Mouse (Mus musculus) cerebellum, adult 9-11 months (tissue): ENCODE data around the gene Ell2.
A peak's percentile ranks its signal among the peaks of the same experiment; 100 is the strongest.
"Not testable (repeated sequence)": the region's sequence is repeated elsewhere in the genome, so short reads cannot be mapped to it uniquely, and the experiment has no call there.

ENCODE experiments used
- DNase-seq: peaks from one replicate; pipeline ENCODE4 v3.0.0; 2022

Ell2 gene

DNA sequence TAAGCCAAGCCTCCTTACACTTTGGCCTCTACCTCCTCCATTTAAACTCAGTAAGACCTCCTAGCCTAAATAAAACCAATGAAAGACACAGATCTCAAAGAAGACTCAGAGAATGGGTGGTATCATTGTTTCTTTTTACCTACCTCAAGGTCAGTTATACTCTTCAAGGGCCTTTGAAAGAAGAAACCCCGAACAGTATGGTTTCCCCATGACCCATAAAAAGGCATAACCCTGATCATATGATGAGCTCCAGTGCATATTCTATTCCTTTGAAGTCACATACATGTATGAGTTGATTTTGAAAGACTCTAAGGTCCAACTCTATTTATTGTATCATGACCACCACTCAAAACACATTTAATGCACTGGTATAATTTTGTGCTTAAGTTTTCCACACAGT, at the start of gene Ell2:
Gene Ell2, plus strand, starts transcription at position 301 of the 400 bp plus-strand sequence.
- no peak for DNase-seq

DNA sequence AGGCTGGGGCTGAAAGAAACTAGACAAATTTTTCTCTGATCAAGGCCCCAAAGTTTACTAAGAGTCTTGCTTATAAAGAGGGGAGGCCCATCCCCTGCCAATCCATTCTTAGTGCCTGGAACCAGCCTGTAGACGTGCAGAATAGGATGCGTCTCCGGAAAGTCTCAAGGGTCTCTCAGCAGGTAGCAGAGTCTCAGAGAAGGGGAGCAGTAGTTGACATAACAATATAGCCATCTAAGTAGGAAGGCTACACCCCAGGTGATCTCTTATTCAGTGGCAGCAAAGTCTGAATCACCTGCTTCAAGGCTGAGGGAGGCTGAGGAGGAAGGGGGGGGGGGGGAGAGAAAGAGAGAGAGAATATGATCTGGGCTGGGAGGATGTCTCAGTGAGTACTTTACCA, 21.1 kb upstream of the Ell2 start:
- no peak for DNase-seq

DNA sequence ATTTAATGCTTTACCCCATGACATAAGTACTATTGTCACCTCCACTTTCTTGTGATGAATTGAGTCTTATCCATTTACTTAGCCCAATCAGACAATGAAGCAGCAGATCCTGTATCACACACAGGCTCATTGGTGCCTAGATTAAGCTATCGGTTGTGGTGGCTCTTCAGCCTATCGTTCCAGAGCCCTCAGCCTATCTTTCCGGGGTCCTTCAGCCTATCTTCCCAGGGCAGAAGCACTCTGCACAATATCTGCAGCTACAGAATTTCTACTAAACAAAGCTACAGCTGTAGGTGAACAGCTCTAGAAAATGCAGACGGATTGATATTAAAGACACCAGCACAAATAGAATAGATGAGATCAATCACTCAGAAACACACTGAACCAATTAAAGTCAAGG, 19.6 kb upstream of the Ell2 start:
- DNase-seq: no peak

DNA sequence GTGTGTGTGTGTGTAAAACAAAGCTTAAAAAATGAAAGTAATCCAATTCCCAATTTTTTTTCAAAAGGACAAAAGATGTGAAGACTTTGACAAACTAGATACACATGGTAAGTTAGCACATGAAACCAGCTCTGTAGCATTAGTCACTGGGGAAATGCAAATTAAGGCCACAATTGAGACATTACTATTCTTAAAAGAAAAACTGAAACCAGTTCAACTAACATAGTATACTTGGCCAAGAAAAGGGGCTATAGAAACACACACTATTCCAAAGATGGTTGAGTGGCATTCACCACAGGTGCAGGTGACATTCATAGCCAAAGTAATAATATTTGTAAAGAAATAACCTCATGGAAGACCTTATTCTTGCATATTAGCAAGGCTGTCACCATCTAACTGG, 14.9 kb upstream of the Ell2 start:
- DNase-seq: no peak

DNA sequence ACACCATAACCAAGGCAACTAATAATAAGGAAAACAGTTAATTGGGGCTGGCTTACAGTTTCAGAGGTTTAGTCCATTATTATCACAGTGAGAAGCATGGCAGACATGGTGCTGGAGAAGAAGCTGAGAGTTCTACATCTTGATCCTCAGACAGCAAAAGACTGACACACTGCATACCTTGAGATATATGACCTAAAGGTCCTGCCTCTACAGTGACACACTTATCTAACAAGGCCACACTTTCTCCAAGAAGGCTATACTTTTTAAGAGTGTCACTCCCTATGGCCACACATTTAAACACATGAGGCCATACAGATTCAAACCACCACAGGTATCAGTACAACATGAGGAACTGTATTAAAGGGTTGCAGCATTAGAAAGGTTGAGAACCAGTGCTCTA, 13.5 kb upstream of the Ell2 start:
- no peak for DNase-seq

DNA sequence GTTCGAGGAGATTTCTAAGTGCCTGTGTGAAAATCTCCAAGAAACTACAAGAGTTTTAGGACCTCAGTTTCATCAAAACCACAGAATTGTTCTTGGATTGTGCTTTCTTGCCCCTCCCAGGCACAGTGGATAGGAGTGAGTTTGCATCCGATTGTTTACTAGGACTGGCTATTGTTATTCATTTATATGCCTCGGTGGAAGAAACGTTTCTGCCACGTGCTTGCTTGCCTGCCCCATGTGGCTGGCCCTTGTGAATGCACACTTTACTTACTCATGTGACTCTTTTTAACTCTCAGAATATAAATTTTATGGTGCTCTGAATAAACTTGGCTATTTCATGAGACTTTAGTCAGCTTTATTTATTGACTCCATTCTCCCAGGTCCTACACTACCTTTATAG, 3.7 kb upstream of the Ell2 start:
- DNase-seq: no peak

DNA sequence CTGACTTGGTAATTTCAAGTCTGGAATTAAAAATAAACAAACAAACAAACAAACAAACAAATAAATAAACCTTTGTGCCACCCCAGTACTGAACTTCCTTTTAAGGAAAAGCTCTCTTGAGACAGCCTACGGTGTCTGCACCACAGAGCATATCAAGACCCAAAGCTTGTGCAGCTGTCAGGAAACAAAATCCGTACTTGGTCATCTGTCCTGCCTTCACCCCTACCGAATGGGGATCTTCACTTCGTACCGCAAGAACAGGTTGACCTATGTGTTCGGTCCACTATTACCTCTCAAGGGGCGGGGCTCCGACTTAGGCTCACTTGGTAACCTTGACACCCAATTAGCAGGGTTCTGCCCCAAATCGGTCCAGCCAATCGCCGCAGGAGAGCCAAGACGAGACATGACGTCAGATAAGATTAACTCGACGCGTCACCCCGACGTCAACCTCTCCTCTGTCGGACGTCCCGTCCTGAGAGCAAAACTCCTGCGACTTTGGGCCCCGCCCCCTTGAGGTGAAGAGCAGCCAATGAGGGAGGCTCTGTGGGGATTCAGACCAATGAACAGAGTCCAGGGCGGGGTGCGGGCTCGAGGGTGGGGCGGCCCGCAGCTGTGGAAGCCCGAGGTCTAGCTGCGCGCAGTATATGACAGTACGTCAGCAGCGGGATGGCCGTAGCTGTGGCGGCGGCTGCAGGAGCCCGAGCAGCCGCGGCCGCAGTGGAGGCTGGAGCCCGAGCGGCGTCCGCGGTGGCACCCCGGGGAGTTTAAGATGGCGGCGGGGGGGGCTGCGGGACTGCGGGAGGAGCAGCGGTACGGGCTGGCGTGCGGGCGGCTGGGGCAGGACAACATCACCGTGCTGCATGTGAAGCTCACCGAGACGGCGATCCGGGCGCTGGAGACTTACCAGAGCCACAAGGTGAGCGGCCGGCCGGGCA, 592 bp downstream of the Ell2 start:
- peak; percentile 75 for DNase-seq

DNA sequence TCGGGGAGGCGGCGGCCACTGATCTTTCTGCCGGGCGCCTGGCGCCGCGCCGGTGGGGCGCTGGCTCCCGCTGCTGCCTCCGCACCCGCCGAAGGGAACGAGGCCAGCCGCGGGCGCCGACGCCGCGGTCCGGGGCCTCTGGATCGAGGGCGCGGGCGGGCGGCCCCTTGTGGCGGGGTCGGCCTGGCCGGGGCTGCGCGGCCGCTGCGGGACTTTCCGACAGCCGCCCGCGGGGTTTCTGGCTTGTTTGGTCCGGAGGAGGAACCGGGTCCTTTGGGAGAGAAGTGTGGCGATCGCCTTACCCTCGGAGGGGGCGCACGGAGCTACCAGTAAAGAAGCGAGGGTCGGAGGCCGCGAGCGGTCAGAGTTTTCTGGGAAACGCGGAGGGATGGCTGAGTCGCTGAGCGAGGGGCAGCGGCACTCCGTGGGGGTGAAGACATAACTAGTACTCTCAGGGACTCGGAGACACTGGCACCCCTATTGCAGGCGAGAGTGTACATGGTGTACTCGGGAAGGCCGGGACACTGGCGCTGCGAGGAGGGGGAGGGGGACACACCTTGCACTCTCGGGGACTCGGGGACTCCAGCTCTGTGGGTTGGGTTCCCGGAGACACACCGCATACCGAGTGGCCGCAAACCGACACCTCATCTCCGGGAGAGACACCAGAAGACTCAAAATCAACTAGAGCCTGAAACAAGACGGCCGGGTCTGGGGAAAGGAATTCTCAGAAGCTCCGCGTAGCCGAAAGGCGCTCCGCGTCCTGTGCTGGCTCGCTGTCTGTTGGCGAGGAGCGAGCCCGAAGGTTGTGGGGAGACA, 1.5 kb downstream of the Ell2 start:
- DNase-seq: peak; percentile 31

DNA sequence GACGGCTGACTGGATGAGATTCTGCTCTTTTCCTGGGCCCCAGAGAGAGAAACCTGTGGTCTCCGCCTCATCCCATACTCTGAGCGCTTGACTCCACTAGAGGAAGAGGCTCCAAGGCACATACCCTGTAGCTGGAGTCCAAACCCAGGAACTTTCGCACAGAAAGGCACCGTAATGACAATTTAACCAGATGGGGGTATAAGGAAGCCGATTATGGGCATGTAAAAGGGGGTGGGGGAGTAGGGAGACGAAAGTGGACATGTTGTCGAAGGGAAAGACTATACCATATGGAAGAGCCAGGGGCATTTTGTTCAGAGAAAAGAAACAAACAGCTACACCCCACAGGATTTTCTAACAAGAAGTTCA, 2.1 kb downstream of the Ell2 start:
- DNase-seq: no peak

DNA sequence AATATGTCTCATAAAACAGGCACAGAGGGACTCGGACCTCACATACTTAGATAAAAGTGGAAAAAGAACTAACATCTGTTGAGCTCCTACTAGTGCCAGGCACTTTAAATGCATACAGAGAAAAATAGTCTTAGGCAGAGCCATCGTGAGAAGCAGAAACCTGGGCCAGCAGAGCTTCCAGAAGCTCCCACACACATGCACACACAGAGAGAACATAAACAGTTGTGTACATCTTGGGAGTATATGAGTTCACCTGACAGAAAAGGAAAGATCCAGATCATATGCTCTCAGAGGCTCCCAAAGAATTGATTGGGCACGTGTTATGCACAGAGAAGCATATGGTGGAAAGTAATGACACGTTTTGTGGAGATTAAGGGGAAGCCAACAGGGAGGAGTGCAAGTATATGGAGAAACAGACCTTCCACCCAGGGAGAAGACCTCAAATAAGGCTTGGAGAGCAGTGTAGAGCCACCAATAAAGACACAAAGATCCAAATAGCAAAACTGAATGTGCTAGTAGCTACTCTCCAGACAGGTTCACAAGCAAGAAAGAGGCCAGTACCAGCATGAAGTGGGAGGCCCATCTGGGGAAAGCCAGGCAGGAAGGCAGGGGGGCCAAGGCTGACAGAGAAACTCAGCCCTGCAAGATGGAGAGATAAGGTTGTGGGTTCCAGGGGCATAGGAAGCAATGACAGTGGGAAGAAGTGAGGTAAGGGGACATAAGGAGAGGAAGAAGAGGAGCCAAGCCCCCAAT, 2.6 kb downstream of the Ell2 start:
- no peak for DNase-seq

DNA sequence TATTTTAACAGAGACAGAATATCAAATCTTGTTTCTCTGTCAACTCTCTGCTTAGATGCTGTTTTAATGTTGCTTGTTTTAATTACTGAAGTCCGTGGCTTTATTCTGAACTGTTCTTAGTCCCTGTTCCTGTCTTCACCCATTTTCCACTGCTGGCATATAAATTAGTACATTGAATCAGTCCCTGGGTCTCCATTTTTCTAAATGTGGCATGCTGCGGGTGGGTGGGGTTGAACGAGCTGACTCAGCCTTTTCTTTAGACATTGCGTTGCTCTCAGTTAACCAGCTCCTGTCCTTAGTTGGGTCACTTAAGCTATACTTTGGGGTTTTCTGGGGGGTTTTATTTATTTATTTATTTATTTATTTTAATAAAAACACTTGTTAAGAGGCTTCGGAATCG, 3.6 kb downstream of the Ell2 start:
- DNase-seq: no peak

DNA sequence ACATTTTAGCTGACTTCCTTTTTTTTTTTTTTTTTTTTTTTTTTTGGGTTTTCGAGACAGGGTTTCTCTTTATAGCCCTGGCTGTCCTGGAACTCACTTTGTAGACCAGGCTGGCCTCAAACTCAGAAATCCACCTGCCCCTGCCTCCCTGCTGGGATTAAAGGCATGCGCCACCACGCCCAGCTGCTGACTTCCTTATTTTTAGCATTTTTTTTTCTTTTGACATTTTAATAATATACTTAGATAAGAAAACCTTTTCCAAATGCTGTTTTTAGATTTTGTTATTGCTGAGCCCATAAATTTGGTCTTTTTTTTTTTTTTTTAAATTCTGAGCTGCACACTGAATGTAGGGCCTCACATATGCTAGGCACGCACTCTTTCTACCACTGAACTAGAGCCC, 5.0 kb downstream of the Ell2 start:
- not testable (repeated sequence) for DNase-seq

DNA sequence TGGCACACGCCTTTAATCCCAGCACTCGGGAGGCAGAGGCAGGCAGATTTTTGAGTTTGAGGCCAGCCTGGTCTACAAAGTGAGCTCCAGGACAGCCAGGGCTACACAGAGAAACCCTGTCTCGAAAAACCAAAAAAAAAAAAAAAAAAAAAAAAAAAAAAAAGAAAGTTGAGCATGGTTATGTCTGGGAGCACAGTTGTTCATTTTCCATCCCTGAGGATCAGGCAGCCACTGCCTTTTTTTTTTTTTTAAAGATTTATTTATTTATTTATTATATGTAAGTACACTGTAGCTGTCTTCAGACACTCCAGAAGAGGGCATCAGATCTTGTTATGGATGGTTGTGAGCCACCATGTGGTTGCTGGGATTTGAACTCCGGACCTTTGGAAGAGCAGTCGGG, 6.0 kb downstream of the Ell2 start:
- DNase-seq: not testable (repeated sequence)

DNA sequence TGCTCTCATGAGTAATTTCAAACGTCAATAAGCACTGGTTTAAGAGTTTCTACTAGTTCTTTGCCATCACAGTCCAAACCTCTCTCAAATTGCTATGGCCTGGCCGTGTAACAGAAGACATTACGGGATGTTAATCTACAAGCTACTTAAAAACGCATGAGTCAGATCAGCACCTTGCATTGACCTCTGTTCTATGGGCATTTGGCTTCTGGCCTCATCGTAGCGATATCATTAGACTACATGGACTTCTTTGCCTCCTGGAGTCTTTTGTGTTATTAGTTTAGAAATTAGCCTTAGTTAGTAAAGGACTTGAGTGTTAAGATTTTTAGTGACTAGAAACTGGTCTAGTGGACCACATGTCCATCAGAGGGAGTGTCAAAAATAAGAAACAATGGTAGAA, 7.8 kb downstream of the Ell2 start:
- no peak for DNase-seq

DNA sequence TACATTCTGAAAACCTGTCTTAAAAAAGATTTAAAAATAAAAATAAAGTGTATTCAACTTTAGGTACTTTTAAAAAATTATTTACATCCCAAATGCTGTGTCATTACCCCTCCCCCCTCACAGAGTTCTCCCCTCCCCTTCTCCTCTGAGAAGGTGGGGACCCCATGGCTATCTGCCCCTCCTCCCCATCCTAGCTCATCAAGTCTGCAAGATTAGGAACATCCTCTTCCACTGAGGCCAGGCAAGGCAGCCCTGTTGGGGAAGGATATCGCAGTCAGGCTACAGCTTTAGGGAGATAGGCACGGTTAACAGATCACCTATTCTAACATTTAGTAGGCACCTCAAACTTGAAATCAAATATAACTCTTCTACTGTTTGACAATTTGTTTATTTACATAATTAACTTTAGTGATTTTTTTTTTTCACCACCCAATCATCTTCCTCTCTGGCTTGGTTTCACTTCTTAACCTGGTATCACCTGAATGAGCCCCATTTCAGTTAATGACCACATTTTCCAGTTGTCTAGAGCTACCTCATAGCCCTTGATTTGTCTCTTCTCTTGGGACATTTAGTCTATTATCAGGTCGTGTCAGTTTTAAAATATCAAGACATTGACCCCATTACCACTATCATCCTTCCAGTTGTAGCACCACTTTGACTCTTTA, 11.2 kb downstream of the Ell2 start:
- DNase-seq: no peak

DNA sequence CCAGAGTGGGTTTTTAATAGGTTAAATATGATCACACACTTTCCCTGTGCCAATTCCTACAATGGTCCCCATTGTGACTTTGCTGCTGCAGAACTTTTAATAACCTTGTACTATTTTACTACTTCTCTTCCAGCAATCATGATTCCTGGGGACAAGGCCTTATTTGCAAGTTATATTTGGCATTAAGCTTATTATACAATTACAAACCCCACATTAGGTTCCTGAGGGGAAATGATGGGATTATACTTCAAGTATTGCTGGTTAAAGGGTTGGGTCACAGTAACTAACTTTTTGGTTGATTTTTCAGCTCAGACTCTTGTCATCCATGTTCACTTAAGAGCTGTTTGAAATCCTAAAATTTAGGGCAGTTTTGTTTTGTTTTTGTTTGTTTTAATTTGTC, 11.8 kb downstream of the Ell2 start:
- no peak for DNase-seq

DNA sequence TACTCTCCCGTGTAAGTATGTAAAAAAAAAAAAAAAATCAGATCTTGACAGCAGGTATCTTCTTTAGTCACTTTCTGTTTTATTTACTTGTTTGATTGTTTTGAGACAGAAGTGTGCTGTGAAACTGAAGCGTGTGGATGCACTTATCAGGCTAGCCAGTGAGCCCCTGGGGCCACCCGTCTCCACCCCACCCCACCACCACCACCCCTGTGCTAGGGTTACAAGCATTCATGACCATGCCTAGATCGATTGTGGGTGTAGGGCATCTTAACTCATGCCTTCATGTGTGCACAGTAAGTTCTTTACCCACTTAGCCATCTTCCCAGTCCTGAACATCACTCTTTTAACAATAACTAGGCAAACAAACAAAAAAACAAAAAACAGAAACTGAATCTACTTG, 13.1 kb downstream of the Ell2 start:
- no peak for DNase-seq

DNA sequence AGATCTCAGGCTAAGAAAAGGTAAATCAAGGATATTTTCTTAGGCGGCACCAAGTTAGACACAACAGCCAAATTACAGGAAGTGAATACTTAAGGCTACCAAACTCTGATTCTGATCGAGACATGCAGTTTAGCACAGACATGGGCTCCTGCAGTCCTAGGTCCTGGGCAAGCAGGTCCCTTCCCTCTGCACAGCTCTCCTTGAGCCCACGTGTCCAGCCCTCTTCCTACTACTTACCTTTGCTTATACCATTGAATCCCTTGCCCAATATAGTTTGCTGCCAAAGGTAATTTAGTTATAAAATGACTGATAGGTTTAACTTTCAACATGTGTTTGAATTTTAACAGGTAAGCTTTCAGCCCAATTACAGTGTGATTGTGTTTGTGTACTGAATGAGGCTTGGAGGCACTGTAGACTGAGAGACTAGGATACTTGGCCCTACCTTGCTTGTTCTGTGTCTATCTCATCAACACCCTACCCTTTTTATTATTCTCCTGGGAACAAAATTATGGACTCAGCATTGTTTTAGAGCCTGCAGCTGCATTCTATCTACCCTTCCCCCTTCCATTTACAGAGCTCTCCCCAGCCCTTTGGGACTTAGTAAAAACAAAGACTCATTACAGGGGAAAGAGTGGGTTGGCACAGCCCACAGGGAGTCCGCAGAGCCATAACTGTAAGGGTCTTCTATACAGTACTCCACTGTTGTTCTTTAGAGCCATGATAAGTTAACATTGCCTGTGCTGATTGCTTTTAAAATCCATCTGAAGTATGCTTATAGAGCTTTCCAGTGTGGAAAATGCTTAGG, 20.2 kb downstream of the Ell2 start:
- DNase-seq: no peak

DNA sequence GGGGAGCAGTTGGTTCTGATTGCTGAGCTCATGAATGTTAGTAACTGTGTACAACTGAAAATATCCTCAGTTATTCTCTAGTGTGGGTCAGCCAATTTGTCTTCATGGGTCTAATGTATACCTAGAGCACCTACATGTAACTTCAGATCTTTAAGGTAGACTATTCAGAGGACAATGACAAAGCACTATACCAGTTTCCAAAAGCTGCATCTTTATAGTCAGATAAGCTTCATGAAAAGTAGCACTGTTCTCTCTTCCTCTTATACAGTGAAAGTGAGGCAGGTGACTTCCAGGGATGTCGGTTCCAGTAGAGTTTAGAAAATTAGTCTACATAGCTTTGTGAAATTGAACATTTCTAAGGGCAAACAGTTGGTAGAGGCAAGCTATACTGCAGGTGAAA, 21.4 kb downstream of the Ell2 start:
- no peak for DNase-seq

DNA sequence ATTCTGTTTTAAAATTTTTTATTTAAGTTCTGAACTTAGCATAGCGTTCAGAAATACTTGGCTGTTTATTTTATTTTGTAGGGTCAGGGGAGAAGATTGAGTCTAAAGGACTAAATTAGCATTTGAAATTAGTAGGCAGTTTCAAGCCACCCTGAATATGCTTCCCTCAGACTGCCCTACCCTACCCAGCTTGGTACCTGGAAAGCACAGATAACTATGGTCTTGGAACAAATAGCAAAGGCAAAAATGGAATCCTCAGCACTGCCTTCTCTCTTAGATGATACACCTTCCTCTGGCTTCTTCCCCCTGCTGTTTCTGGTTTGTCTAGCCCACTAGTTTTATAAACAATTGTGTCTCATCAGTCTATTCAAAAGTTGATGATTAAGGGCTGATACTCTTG, 23.3 kb downstream of the Ell2 start:
- no peak for DNase-seq

DNA sequence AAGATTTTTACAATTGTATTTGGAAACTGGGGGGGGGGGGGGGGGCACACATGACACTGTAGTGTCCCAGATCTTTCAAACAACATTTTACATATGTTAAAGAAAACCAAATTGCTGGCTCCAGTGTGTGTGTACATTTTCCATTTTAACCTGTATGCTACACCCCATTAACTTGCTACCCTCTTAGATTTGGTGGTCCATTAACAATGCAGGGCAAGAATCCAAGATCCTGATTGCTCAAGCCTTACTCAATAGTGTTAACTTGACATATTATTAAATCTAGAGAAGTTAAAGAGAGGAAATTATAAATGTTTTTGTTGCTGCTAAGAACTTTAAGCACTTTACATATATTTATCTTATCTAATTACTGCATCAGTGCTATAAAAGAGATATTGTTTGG, 24.2 kb downstream of the Ell2 start:
- DNase-seq: no peak

DNA sequence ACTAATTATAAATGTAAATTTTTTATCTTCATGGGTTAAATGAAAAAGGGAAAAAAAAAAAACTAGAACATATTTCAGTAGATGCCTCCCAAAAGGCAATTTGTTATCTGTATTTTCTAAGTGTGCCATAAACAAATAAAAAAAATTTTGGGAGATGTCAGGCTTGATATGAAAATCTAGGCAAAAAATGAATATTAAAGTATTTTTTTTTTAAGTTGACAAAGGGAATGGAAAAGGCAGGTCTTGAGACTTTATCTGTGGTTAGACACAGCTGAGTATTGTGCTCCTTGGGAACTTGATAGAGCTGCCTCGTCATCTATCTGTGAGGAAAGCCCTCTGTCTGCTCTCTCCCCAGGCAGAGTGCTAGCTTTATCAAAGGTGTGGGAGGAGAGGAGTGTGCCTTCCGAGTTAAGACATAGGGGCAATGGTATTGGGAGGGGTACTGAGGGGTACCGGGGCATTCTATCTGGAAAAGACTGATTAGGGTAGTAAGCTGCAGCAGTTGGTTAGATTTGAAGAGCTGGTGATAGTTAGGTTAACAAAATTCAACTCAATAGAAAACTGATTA, 27.1 kb downstream of the Ell2 start:
- no peak for DNase-seq
